Mouse (Mus musculus) heart, embryonic 12.5 days (tissue): ENCODE measurements around the gene Mpv17. TPM values are rescaled to one million over a fixed set of nuclear protein-coding genes. Genes with fewer than 3 reads are reported as not detected.
A peak's percentile ranks its signal among the peaks of the same experiment; 100 is the strongest.

ENCODE experiments used
- ATAC-seq: fragments of 200-750 bp; cut with Nextera tagmentation; 2 replicates; pipeline ENCODE4 v1.8.0; 2017; ENCODE audit warnings: moderate TSS enrichment, moderate library complexity; ENCODE audit not compliant: insufficient number of reproducible peaks, low FRiP score
- H3K27ac ChIP-seq: fragments of 300-500 bp; sonication (generic); 2 replicates; pipeline ENCODE4 v1.5.1; 2016; ENCODE audit warnings: mild to moderate bottlenecking, moderate library complexity; ENCODE audit not compliant: poor library complexity, severe bottlenecking
- H3K27me3 ChIP-seq: fragments of 300-500 bp; sonication (generic); replicated peaks from 2 replicates; pipeline ENCODE4 v1.6.1; 2016; ENCODE audit warnings: mild to moderate bottlenecking, moderate library complexity
- H3K36me3 ChIP-seq: fragments of 300-500 bp; sonication (generic); 2 replicates; pipeline ENCODE4 v1.6.1; 2016; ENCODE audit warnings: mild to moderate bottlenecking, moderate library complexity
- H3K4me1 ChIP-seq: fragments of 300-500 bp; sonication (generic); replicated peaks from 2 replicates; pipeline ENCODE4 v1.6.1; 2016; ENCODE audit warnings: mild to moderate bottlenecking
- H3K4me2 ChIP-seq: fragments of 300-500 bp; sonication (generic); 2 replicates; pipeline ENCODE4 v1.6.1; 2016; ENCODE audit warnings: mild to moderate bottlenecking, moderate library complexity
- H3K4me3 ChIP-seq: fragments of 300-500 bp; sonication (generic); 2 replicates; pipeline ENCODE4 v1.5.1; 2016; ENCODE audit warnings: mild to moderate bottlenecking
- H3K9ac ChIP-seq: fragments of 300-500 bp; sonication (generic); 2 replicates; pipeline ENCODE4 v1.6.1; 2016; ENCODE audit warnings: mild to moderate bottlenecking, moderate library complexity
- H3K9me3 ChIP-seq: fragments of 300-500 bp; sonication (generic); replicated peaks from 2 replicates; pipeline ENCODE4 v1.6.1; 2016; ENCODE audit warnings: mild to moderate bottlenecking, moderate library complexity
- WGBS: fragments of 180-500 bp; shearing (Covaris S2); methylation state at CpG from one replicate; pipeline ENCODE4 v1.1.7; 2016; 5-methylcytosine and 5-hydroxymethylcytosine counted together
- polyA plus RNA-seq: library from polyadenylated mRNA; unstranded; fragments of >200 nt; fragmentation: Nextera tagmentation; extraction: Ambion mirVana; gene quantifications from 2 replicates; pipeline ENCODE4 v1.2.1, GENCODE M21; 2016

The Mpv17 gene
- polyA plus RNA-seq, 1 experiment from 2014 or later = 66.8 TPM

- Histone ChIP-seq H3K9me3 (peaks cover 5% of the 10 kb centered on the region), H3K4me1 (peaks cover 28% of the 10 kb centered on the region), H3K4me3 (no peak overlapping the region), H3K27me3 (no peaks in the 10 kb centered on the region), H3K4me2 (no peak overlapping the region), H3K27ac (no peak overlapping the region), H3K9ac (no peak overlapping the region), H3K36me3 (peaks cover 65% of the 10 kb centered on the region)
- WGBS = 92% methylated on average over 10 of the region's 10 CpGs
- no peak for ATAC-seq
These were observed 42.2 kb upstream of the Mpv17 start for GRCm38 (mm10) chr5:31196207-31196606.

GRCm38 (mm10) chr5:31195671-31196070, 41.6 kb upstream of the Mpv17 start:
- Histone ChIP-seq H3K4me1 (peaks cover 26% of the 10 kb centered on the region), H3K27me3 (no peaks in the 10 kb centered on the region), H3K9me3 (peaks cover 5% of the 10 kb centered on the region), H3K36me3 (peaks cover 69% of the 10 kb centered on the region), H3K27ac (no peak overlapping the region), H3K9ac (no peak overlapping the region), H3K4me3 (no peak overlapping the region), H3K4me2 (no peak overlapping the region)
- ATAC-seq = no peak
- 90% methylated on average over 4 of the region's 4 CpGs for WGBS

DNA sequence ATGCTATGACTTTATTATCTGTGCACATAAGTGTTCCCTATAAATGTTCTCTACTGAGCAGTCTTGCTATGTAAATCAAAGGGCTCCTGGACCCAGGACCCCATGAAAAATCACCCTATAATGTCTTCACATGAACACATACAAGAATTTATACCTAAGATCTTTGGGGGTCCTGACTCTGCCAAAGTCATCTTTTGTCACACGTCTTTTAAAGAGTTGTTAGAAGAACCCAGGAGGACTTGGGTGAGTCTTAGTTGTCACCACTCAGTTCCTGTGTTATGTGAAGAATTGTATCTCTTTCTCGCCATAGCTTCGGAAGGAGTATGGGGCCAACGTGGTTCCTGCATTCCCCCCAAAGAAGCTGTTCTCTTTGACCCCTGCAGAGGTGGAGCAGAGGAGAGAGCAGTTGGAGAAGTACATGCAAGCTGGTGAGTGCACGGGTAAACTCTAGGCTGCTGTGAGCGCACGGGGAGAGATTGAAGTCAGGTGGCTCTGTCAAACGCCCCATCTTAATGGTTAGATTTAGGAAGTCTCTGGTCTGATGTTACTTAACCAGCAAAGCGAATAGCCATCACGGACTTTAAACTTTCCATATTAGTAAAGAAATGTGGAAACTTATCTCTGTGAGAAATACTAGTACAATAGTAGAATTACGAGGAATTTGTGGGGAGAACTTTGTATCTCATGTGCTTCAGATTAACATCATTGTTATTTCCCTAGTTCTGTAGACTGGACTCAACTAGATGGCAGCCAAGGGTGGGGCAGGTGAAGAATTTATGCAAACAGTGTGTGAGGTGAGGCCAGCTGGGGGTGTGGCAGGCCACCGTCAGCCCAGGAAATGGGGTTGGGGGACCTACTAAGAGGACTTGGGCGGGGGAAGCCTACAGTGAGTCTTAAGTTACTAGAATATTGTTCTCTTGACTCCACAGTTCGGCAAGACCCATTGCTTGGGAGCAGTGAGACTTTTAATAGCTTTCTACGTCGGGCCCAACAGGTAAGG, 40.7 kb upstream of the Mpv17 start:
- H3K36me3 ChIP-seq = peaks cover 69% of the 10 kb centered on the region
- H3K9me3 ChIP-seq = no peaks in the 10 kb centered on the region
- no peaks in the 10 kb centered on the region for H3K27me3 ChIP-seq
- H3K4me3 ChIP-seq = peak overlapping the region; percentile 83; the same call in 1 of the 2 replicates
- 89% methylated on average over 16 of the region's 16 CpGs for WGBS
- no peak overlapping the region for H3K27ac ChIP-seq
- H3K9ac ChIP-seq = peak overlapping the region; percentile 92; the same call in 1 of the 2 replicates
- no peak for ATAC-seq
- peak overlapping the region; percentile 84 for H3K4me2 ChIP-seq
- peaks cover 20% of the 10 kb centered on the region for H3K4me1 ChIP-seq

DNA sequence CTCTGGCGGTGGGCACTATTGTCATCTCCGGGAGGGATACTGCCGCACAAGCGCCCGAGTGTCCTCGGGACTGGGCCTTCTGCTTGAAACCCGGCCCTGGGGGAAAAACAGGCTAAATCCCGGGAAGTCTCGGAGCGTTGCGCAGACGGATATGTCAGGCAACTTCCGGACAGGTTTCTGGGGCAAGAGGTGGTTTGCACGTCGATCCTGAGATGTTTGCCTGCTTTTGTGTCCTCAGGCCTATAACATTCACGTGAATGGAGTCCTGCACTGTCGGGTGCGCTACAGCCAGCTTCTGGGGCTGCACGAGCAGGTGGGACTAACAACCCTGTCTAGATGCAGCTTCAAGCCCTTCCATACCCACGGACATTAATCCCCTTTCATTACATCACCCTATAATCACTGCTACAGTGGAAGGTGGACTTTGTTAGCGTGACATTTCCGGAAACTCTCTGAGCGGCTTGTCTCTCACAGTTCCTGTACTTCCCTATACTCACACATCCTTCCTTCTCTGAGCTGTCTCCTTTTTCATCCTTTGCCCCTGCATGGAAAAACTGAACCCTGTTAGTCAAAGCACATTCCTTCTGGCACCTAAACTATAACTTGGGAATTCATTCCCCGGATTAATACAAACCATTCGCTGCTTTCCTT, 39.7 kb upstream of the Mpv17 start:
- H3K27me3 ChIP-seq = no peaks in the 10 kb centered on the region
- H3K4me3 ChIP-seq = peak overlapping the region; percentile 83
- H3K9me3 ChIP-seq = no peaks in the 10 kb centered on the region
- peaks cover 20% of the 10 kb centered on the region for H3K4me1 ChIP-seq
- WGBS = 11% methylated on average over 25 of the region's 25 CpGs
- ATAC-seq = no peak
- H3K36me3 ChIP-seq = peaks cover 67% of the 10 kb centered on the region
- peak overlapping the region; percentile 87 for H3K27ac ChIP-seq
- H3K9ac ChIP-seq = peak overlapping the region; percentile 92
- peak overlapping the region; percentile 84 for H3K4me2 ChIP-seq

GRCm38 (mm10) chr5:31192939-31193630, 39.0 kb upstream of the Mpv17 start, which contains the start of the genes Snx17 and Eif2b4:
TSS of gene Snx17 (plus strand) at chr5:31193227.
TSS of gene Eif2b4 (minus strand) at chr5:31193430.
- under 1% methylated on average over 48 of the region's 48 CpGs for WGBS
- Histone ChIP-seq H3K9ac (peak within 1 kb of the TSS; percentile 92), H3K4me2 (peak within 1 kb of the TSS; percentile 84), H3K27me3 (no peaks in the 10 kb centered on the region), H3K36me3 (peaks cover 67% of the 10 kb centered on the region), H3K27ac (peak within 1 kb of the TSS; percentile 87), H3K4me3 (peak within 1 kb of the TSS; percentile 83), H3K4me1 (peaks cover 20% of the 10 kb centered on the region), H3K9me3 (no peaks in the 10 kb centered on the region)
- peak; percentile 96 for ATAC-seq

DNA sequence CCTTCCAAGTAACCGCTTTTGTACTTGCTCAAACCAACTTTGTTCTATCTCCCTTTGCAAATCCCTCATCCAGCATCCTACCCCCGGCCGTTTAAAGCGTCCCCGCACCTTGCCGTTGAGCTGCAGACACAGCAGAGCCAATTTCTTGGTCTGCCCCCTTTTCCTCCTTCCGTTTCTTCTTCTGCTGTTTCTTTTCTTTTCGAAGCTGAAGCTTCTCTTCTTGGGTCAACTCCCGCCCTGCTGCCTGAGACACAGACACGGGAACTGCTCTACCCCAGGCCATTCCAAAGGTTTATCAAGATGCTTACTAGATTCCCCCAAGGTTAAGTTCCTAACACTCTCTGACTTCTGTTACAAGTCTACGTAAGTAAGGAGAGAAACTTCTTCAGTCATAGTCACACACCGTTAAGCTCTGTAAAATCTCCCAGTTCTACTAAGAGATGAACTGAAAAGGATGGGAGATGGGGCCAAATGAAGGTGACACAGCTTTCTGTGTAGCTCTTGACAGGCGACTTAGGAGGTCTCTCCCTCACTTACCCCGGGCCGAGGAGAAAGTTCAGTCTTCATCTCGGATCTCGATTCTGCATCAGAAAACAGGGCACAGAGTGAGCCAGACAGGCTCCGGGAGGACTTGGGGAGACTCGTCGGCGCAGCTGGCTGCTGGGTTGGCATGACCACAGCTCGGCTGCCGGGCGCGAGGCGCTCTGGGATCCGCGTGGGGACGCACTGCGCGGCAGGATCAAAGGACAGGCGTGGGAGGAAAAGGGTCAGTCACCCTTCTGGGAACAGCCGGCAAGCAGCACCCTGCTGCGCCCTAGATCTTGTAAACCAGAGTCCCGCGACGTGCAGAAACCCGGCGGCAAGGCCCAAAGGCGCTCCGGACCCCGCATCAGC, 38.2 kb upstream of the Mpv17 start:
- H3K9ac ChIP-seq = peak overlapping the region; percentile 77
- H3K4me1 ChIP-seq = peaks cover 20% of the 10 kb centered on the region
- WGBS = 13% methylated on average over 42 of the region's 42 CpGs
- H3K9me3 ChIP-seq = no peaks in the 10 kb centered on the region
- peak overlapping the region; percentile 84 for H3K4me2 ChIP-seq
- peak overlapping the region; percentile 83 for H3K4me3 ChIP-seq
- peaks cover 67% of the 10 kb centered on the region for H3K36me3 ChIP-seq
- peak overlapping the region; percentile 76 for H3K27ac ChIP-seq
- H3K27me3 ChIP-seq = no peaks in the 10 kb centered on the region
- peak; percentile 74 for ATAC-seq

DNA sequence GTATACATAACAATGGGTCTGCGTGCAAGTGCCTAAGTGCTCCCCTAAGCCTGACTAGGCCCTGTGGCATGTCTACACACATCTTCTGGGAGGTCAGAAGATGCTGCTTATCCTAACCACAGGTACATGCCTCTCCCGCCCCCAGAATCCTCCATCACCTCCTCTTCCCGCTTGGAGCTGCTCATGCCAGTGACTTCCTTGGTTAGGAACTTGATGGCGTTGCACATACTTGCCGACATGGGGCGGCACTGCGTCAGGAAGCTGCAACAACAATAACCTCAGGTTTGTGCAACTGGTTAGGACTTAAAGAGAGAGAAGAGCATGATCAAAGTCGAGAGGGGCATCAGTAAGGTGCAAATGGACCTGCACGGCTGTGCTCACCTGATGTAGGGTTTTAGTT, 36.1 kb upstream of the Mpv17 start:
- Histone ChIP-seq H3K27ac (no peak overlapping the region), H3K9ac (no peak overlapping the region), H3K4me3 (no peak overlapping the region), H3K36me3 (peaks cover 52% of the 10 kb centered on the region), H3K9me3 (no peaks in the 10 kb centered on the region), H3K27me3 (no peaks in the 10 kb centered on the region), H3K4me1 (peaks cover 20% of the 10 kb centered on the region), H3K4me2 (no peak overlapping the region)
- WGBS = 86% methylated on average over 9 of the region's 9 CpGs
- ATAC-seq = no peak

DNA sequence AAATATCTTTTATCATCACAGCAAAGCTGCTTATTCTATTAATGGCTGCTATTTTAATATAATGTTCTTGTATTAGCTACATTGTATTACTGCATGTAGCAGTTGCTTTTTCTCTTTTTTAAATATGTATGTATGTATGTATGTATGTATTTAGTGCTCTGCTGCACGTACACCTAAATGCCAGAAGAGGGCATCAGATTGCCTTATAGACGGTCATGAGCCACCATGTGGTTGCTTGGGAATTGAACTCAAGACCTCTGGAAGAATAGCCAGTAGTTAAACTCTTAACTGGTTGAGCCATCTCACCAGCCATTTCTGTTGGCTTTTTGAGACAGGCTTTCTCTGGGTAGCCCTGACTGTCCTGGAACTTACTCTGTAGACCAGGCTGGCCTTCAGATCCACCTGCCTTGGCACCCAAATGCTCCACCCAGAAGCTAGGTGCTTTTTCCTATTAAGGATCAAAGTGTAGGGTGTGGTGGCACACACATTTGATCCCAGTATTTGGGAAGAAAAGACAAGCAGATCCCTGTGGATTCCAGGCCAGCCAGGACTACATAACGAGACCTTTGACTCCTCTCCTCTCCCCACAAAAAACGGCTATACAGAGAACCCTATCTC, 34.3 kb upstream of the Mpv17 start:
- no peak for ATAC-seq
- peaks cover 46% of the 10 kb centered on the region for H3K36me3 ChIP-seq
- H3K27me3 ChIP-seq = no peaks in the 10 kb centered on the region
- H3K9ac ChIP-seq = no peak overlapping the region
- H3K27ac ChIP-seq = no peak overlapping the region
- H3K4me2 ChIP-seq = no peak overlapping the region
- H3K9me3 ChIP-seq = no peaks in the 10 kb centered on the region
- H3K4me1 ChIP-seq = peaks cover 10% of the 10 kb centered on the region
- no peak overlapping the region for H3K4me3 ChIP-seq
- 81% methylated on average over 4 of the region's 4 CpGs for WGBS

GRCm38 (mm10) chr5:31183678-31184077, 29.6 kb upstream of the Mpv17 start:
- no peak overlapping the region for H3K4me2 ChIP-seq
- H3K4me1 ChIP-seq = 0 out of 2 replicates have a peak, but pooled peaks cover 2% of the 10 kb centered on the region
- peak; percentile 38; the same call in 1 of the 2 replicates for ATAC-seq
- H3K9me3 ChIP-seq = no peaks in the 10 kb centered on the region
- H3K27ac ChIP-seq = no peak overlapping the region
- peaks cover 20% of the 10 kb centered on the region for H3K36me3 ChIP-seq
- WGBS = 35% methylated on average over 4 of the region's 4 CpGs
- H3K4me3 ChIP-seq = no peak overlapping the region
- no peaks in the 10 kb centered on the region for H3K27me3 ChIP-seq
- no peak overlapping the region for H3K9ac ChIP-seq
